Mouse (Mus musculus): ENCODE data around the gene Tmem94. TPM values are rescaled to one million over a fixed set of nuclear protein-coding genes. Genes with fewer than 3 reads are reported as not detected.

The Tmem94 gene
- polyA plus RNA-seq, 1 experiment from 2014 or later = 28.9 TPM

DNA sequence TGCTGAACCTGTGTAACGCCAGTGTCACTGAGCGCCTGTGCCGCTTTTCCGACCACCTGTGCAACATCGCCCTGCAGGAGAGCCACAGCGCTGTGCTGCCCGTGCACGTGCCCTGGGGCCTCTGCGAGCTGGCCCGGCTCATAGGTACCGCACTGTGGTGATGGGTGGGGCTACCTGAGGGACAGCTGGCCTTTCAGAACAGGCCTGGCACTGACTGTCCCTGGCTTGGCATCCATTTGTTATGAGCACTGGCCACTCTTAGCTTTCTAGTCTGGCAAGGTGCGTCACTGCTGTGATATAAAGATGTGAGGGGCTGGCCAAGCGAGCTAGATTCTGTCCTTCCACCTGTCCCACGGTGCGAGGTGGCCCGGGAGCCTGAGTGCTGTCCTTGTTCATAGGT, 26.7 kb downstream of the Tmem94 start:
- WGBS = 94% methylated on average over 16 of the region's 16 CpGs
- Histone ChIP-seq H3K4me3 (ENCODE audit: low read depth, low read length) (no peak overlapping the region), H3K9me3 (ENCODE audit: control insufficient read depth, low read length) (no peaks in the 10 kb centered on the region), H3K27ac (ENCODE audit: low read depth, low read length) (no peak overlapping the region), H3K27me3 (ENCODE audit: control insufficient read depth, insufficient read depth, low read length) (no peaks in the 10 kb centered on the region), H3K4me2 (ENCODE audit: low read depth, low read length, severe bottlenecking) (no peak overlapping the region), H3K4me1 (replicated peaks; ENCODE audit: control insufficient read depth, insufficient read depth, low read length) (no peaks in the 10 kb centered on the region), H3K36me3 (ENCODE audit: control insufficient read depth, insufficient read depth, low read length) (peaks cover 4% of the 10 kb centered on the region; the same call in 1 of the 2 replicates), H3K9ac (ENCODE audit: low read length) (no peak overlapping the region)
- no peak for ATAC-seq (replicated peaks; ENCODE audit: low FRiP score)
- DNase-seq (ENCODE audit: low spot score) = no peak

GRCm38 (mm10) chr11:115792353-115792752, 27.1 kb downstream of the Tmem94 start:
- Histone ChIP-seq H3K4me1 (replicated peaks; ENCODE audit: control insufficient read depth, insufficient read depth, low read length) (no peaks in the 10 kb centered on the region), H3K27me3 (ENCODE audit: control insufficient read depth, insufficient read depth, low read length) (no peaks in the 10 kb centered on the region), H3K4me2 (ENCODE audit: low read depth, low read length, severe bottlenecking) (no peak overlapping the region), H3K4me3 (ENCODE audit: low read depth, low read length) (no peak overlapping the region), H3K27ac (ENCODE audit: low read depth, low read length) (no peak overlapping the region), H3K9ac (ENCODE audit: low read length) (no peak overlapping the region), H3K36me3 (ENCODE audit: control insufficient read depth, insufficient read depth, low read length) (peaks cover 4% of the 10 kb centered on the region; the same call in 1 of the 2 replicates), H3K9me3 (ENCODE audit: control insufficient read depth, low read length) (no peaks in the 10 kb centered on the region)
- DNase-seq (ENCODE audit: low spot score) (no peak), ATAC-seq (replicated peaks; ENCODE audit: low FRiP score) (no peak)
- 89% methylated on average over 14 of the region's 14 CpGs for WGBS

DNA sequence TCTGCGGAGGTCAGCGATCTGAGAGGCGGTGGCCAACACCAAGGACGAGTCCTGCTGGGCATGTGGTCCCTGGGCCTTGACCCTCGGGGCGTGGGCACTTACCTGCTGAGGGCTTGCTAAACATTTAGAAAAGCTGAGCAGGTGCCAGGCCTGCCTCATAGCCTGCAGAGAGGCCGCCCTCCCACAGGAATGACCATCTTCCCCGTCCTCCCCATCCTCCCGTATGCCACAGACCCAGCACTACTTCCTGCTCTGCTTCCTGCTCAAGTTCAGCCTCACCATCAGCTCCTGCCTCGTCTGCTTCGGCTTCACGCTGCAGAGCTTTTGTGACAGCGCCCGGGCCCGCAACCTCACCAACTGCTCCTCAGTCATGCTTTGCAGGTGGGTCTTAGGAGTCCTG, 31.7 kb downstream of the Tmem94 start:
- Histone ChIP-seq H3K4me3 (ENCODE audit: low read depth, low read length) (no peak overlapping the region), H3K4me2 (ENCODE audit: low read depth, low read length, severe bottlenecking) (no peak overlapping the region), H3K4me1 (replicated peaks; ENCODE audit: control insufficient read depth, insufficient read depth, low read length) (no peaks in the 10 kb centered on the region), H3K36me3 (ENCODE audit: control insufficient read depth, insufficient read depth, low read length) (peaks cover 8% of the 10 kb centered on the region), H3K27ac (ENCODE audit: low read depth, low read length) (no peak overlapping the region), H3K9me3 (ENCODE audit: control insufficient read depth, low read length) (no peaks in the 10 kb centered on the region), H3K9ac (ENCODE audit: low read length) (no peak overlapping the region), H3K27me3 (ENCODE audit: control insufficient read depth, insufficient read depth, low read length) (no peaks in the 10 kb centered on the region)
- WGBS = 85% methylated on average over 15 of the region's 15 CpGs
- DNase-seq (ENCODE audit: low spot score) = no peak
- no peak for ATAC-seq (replicated peaks; ENCODE audit: low FRiP score)

DNA sequence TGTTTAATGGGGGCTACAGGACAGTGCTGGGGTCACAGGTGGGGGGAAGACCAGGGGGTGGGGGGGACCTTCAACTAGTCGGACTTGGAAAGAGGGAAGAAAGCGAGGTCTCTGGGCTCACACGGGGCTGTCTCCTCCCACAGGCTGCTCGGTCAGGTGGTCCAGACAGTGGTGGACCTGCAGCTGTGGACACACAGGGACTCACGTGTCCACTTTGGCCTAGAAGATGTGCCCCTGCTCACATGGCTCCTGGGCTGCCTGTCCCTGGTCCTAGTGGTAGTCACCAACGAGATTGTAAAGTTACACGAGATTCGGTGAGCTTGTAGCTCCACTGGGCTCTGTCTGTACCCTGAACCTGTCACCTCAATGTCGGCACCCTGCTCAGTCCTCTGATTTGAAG, 32.4 kb downstream of the Tmem94 start:
- H3K4me1 ChIP-seq (replicated peaks; ENCODE audit: control insufficient read depth, insufficient read depth, low read length) = no peaks in the 10 kb centered on the region
- WGBS = 82% methylated on average over 9 of the region's 9 CpGs
- H3K27ac ChIP-seq (ENCODE audit: low read depth, low read length) = no peak overlapping the region
- ATAC-seq (replicated peaks; ENCODE audit: low FRiP score) (no peak), DNase-seq (ENCODE audit: low spot score) (no peak)
- H3K27me3 ChIP-seq (ENCODE audit: control insufficient read depth, insufficient read depth, low read length) = no peaks in the 10 kb centered on the region
- no peaks in the 10 kb centered on the region for H3K9me3 ChIP-seq (ENCODE audit: control insufficient read depth, low read length)
- H3K4me2 ChIP-seq (ENCODE audit: low read depth, low read length, severe bottlenecking) = no peak overlapping the region
- H3K9ac ChIP-seq (ENCODE audit: low read length) = no peak overlapping the region
- H3K36me3 ChIP-seq (ENCODE audit: control insufficient read depth, insufficient read depth, low read length) = peaks cover 7% of the 10 kb centered on the region
- H3K4me3 ChIP-seq (ENCODE audit: low read depth, low read length) = no peak overlapping the region

GRCm38 (mm10) chr11:115800981-115801380, 35.7 kb downstream of the Tmem94 start:
- Histone ChIP-seq H3K27me3 (ENCODE audit: control insufficient read depth, insufficient read depth, low read length) (no peaks in the 10 kb centered on the region), H3K4me3 (ENCODE audit: low read depth, low read length) (no peak overlapping the region), H3K9me3 (ENCODE audit: control insufficient read depth, low read length) (no peaks in the 10 kb centered on the region), H3K27ac (ENCODE audit: low read depth, low read length) (no peak overlapping the region), H3K4me1 (replicated peaks; ENCODE audit: control insufficient read depth, insufficient read depth, low read length) (no peaks in the 10 kb centered on the region), H3K4me2 (ENCODE audit: low read depth, low read length, severe bottlenecking) (no peak overlapping the region), H3K9ac (ENCODE audit: low read length) (no peak overlapping the region), H3K36me3 (ENCODE audit: control insufficient read depth, insufficient read depth, low read length) (peaks cover 13% of the 10 kb centered on the region)
- 94% methylated on average over 18 of the region's 18 CpGs for WGBS
- DNase-seq (ENCODE audit: low spot score) (no peak), ATAC-seq (replicated peaks; ENCODE audit: low FRiP score) (no peak)

DNA sequence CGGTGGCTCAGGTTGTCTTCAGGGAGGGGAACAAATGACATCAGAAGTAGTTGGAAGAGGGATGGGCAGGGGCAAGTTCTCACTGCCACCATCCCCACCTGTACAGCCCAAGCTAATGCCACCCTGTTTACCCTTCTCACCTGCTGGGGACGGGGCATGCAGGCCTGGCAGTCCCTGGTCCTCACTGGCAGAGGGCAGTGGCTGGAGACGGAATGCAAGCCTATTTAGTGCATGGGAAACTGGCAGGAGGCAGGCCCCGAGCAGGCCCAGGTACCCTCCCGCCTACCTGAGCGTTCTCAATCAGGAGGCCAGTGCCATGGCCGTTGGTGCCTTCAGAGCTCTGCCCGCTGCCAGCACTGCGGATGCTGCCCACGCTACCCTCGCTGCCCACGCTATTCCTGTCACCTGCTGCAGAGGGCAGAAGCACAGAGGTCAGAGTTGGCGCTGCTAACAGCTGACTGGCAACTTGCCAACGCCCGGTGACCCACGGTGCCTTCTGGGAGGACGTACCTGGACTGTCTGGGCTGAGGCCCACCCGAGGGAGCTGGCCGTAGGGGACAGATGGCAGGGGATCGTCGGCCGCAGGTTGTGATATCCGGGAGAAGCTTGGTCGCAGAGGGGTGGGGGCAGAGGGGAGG, 38.0 kb downstream of the Tmem94 start:
- DNase-seq (ENCODE audit: low spot score) (no peak), ATAC-seq (replicated peaks; ENCODE audit: low FRiP score) (no peak)
- Histone ChIP-seq H3K27ac (ENCODE audit: low read depth, low read length) (no peak overlapping the region), H3K27me3 (ENCODE audit: control insufficient read depth, insufficient read depth, low read length) (no peaks in the 10 kb centered on the region), H3K9me3 (ENCODE audit: control insufficient read depth, low read length) (no peaks in the 10 kb centered on the region), H3K4me3 (ENCODE audit: low read depth, low read length) (no peak overlapping the region), H3K9ac (ENCODE audit: low read length) (no peak overlapping the region), H3K4me1 (replicated peaks; ENCODE audit: control insufficient read depth, insufficient read depth, low read length) (peaks cover 9% of the 10 kb centered on the region; the same call in 1 of the 2 replicates), H3K36me3 (ENCODE audit: control insufficient read depth, insufficient read depth, low read length) (peaks cover 13% of the 10 kb centered on the region), H3K4me2 (ENCODE audit: low read depth, low read length, severe bottlenecking) (no peak overlapping the region)
- 95% methylated on average over 24 of the region's 24 CpGs for WGBS

GRCm38 (mm10) chr11:115805005-115805404, 39.8 kb downstream of the Tmem94 start:
- WGBS = 97% methylated on average over 7 of the region's 7 CpGs
- H3K9me3 ChIP-seq (ENCODE audit: control insufficient read depth, low read length) = no peaks in the 10 kb centered on the region
- no peak overlapping the region for H3K27ac ChIP-seq (ENCODE audit: low read depth, low read length)
- ATAC-seq (replicated peaks; ENCODE audit: low FRiP score) = no peak
- no peak for DNase-seq (ENCODE audit: low spot score)
- H3K4me3 ChIP-seq (ENCODE audit: low read depth, low read length) = no peak overlapping the region
- H3K36me3 ChIP-seq (ENCODE audit: control insufficient read depth, insufficient read depth, low read length) = peaks cover 6% of the 10 kb centered on the region; the same call in 1 of the 2 replicates
- no peaks in the 10 kb centered on the region for H3K27me3 ChIP-seq (ENCODE audit: control insufficient read depth, insufficient read depth, low read length)
- H3K9ac ChIP-seq (ENCODE audit: low read length) = no peak overlapping the region
- H3K4me1 ChIP-seq (replicated peaks; ENCODE audit: control insufficient read depth, insufficient read depth, low read length) = peaks cover 21% of the 10 kb centered on the region
- H3K4me2 ChIP-seq (ENCODE audit: low read depth, low read length, severe bottlenecking) = no peak overlapping the region

- Histone ChIP-seq H3K9me3 (ENCODE audit: control insufficient read depth, low read length) (no peaks in the 10 kb centered on the region), H3K4me3 (ENCODE audit: low read depth, low read length) (no peak overlapping the region), H3K27me3 (ENCODE audit: control insufficient read depth, insufficient read depth, low read length) (no peaks in the 10 kb centered on the region), H3K4me2 (ENCODE audit: low read depth, low read length, severe bottlenecking) (no peak overlapping the region), H3K36me3 (ENCODE audit: control insufficient read depth, insufficient read depth, low read length) (peaks cover 6% of the 10 kb centered on the region; the same call in 1 of the 2 replicates), H3K27ac (ENCODE audit: low read depth, low read length) (no peak overlapping the region), H3K4me1 (replicated peaks; ENCODE audit: control insufficient read depth, insufficient read depth, low read length) (peaks cover 21% of the 10 kb centered on the region), H3K9ac (ENCODE audit: low read length) (no peak overlapping the region)
- DNase-seq (ENCODE audit: low spot score) = no peak
- ATAC-seq (replicated peaks; ENCODE audit: low FRiP score) = no peak
- 92% methylated on average over 10 of the region's 10 CpGs for WGBS
Measured at GRCm38 (mm10) chr11:115806154-115806553, 40.9 kb downstream of the Tmem94 start.

- Histone ChIP-seq H3K27me3 (ENCODE audit: control insufficient read depth, insufficient read depth, low read length) (no peaks in the 10 kb centered on the region), H3K4me3 (ENCODE audit: low read depth, low read length) (no peak overlapping the region), H3K9ac (ENCODE audit: low read length) (no peak overlapping the region; the same call in 1 of the 2 replicates), H3K4me2 (ENCODE audit: low read depth, low read length, severe bottlenecking) (no peak overlapping the region), H3K4me1 (replicated peaks; ENCODE audit: control insufficient read depth, insufficient read depth, low read length) (peaks cover 23% of the 10 kb centered on the region), H3K36me3 (ENCODE audit: control insufficient read depth, insufficient read depth, low read length) (peaks cover 6% of the 10 kb centered on the region; the same call in 1 of the 2 replicates), H3K9me3 (ENCODE audit: control insufficient read depth, low read length) (no peaks in the 10 kb centered on the region), H3K27ac (ENCODE audit: low read depth, low read length) (no peak overlapping the region)
- WGBS = 56% methylated on average over 5 of the region's 6 CpGs
- no peak; the same call in 1 of the 2 replicates for ATAC-seq (replicated peaks; ENCODE audit: low FRiP score)
- no peak for DNase-seq (ENCODE audit: low spot score)
Measured at GRCm38 (mm10) chr11:115807306-115807705, 42.1 kb downstream of the Tmem94 start.
